Mouse (Mus musculus) erythroid progenitor cell, adult 5-6 weeks (primary cell): ENCODE results near the gene Opn1sw. TPM values are rescaled to one million over a fixed set of nuclear protein-coding genes. Genes with fewer than 3 reads are reported as not detected.

Experiments used
- ATAC-seq: replicated peaks from 2 replicates; pipeline ENCODE4 v1.8.0; 2016; ENCODE audit warnings: moderate number of reproducible peaks, mild to moderate bottlenecking, moderate TSS enrichment, inconsistent platforms; ENCODE audit not compliant: poor library complexity, low FRiP score, severe bottlenecking
- total RNA-seq, 2 experiments: library from RNA; stranded (forward) in 1 of 2; stranded (reverse) in 1 of 2; fragments of 150-400 nt in 1 of 2; fragments of 186-747, 209-891 nt in 1 of 2; gene quantifications; 2 replicates each; pipeline versions ENCODE4 v1.2.3 to v1.2.4; 2015 to 2017; ENCODE audit warnings: low replicate concordance in 2 of 2

Gene Opn1sw
- total RNA-seq (2015; ENCODE audit: low replicate concordance): not detected in 2 replicates
- not detected in 2 replicates for total RNA-seq (2017; ENCODE audit: low replicate concordance)

GRCm38 (mm10) chr6:29388052-29388518 is at the start of gene Opn1sw:
Opn1sw (minus strand) TSS chr6:29388468.
- peak; percentile 61 for ATAC-seq

- ATAC-seq: no peak
These were observed 48.2 kb upstream of the Opn1sw start for GRCm38 (mm10) chr6:29436461-29436934.

- no peak for ATAC-seq
These were observed 47.7 kb upstream of the Opn1sw start for GRCm38 (mm10) chr6:29435940-29436451.

- ATAC-seq: no peak
These were observed 46.8 kb upstream of the Opn1sw start for GRCm38 (mm10) chr6:29434911-29435691.

- ATAC-seq: no peak
These were observed 45.8 kb upstream of the Opn1sw start for GRCm38 (mm10) chr6:29433804-29434795.

- ATAC-seq: no peak
These were observed 45.0 kb upstream of the Opn1sw start, which contains the start of gene Flnc for GRCm38 (mm10) chr6:29433038-29433803. Flnc (plus strand) TSS chr6:29433256.

- ATAC-seq: no peak
These were observed 44.4 kb upstream of the Opn1sw start for GRCm38 (mm10) chr6:29432676-29433037.

GRCm38 (mm10) chr6:29432156-29432555 is 43.9 kb upstream of the Opn1sw start:
- ATAC-seq: no peak

- no peak for ATAC-seq
These were observed 43.2 kb upstream of the Opn1sw start for GRCm38 (mm10) chr6:29431473-29431872.

GRCm38 (mm10) chr6:29430681-29431420 is 42.6 kb upstream of the Opn1sw start:
- ATAC-seq: no peak

GRCm38 (mm10) chr6:29428171-29428570 is 39.9 kb upstream of the Opn1sw start:
- no peak for ATAC-seq

GRCm38 (mm10) chr6:29426331-29426730 is 38.1 kb upstream of the Opn1sw start:
- ATAC-seq: no peak

GRCm38 (mm10) chr6:29425118-29425517 is 36.9 kb upstream of the Opn1sw start:
- no peak for ATAC-seq

GRCm38 (mm10) chr6:29420596-29420995 is 32.3 kb upstream of the Opn1sw start:
- ATAC-seq: no peak

GRCm38 (mm10) chr6:29415446-29415845 is 27.2 kb upstream of the Opn1sw start:
- no peak for ATAC-seq

GRCm38 (mm10) chr6:29406412-29406811 is 18.1 kb upstream of the Opn1sw start:
- no peak for ATAC-seq

- ATAC-seq: no peak
These were observed 14.6 kb upstream of the Opn1sw start for GRCm38 (mm10) chr6:29402693-29403342.

- no peak for ATAC-seq
These were observed 11.6 kb upstream of the Opn1sw start for GRCm38 (mm10) chr6:29399851-29400250.
